Mouse (Mus musculus) hindbrain, embryonic 16.5 days (tissue): ENCODE data around the gene Folr1. TPM values are rescaled to one million over a fixed set of nuclear protein-coding genes. Genes with fewer than 3 reads are reported as not detected.

Experiments
- ATAC-seq: fragments of 200-750 bp; cut with Nextera tagmentation; 2 replicates; pipeline ENCODE4 v1.8.0; 2017; ENCODE audit warnings: moderate TSS enrichment, moderate library complexity
- H3K27ac ChIP-seq: fragments of 300-500 bp; sonication (generic); 2 replicates; pipeline ENCODE4 v1.5.1; 2014; ENCODE audit warnings: low read depth, mild to moderate bottlenecking, control low read depth, low read length, moderate library complexity
- H3K27me3 ChIP-seq: fragments of 300-500 bp; sonication (generic); replicated peaks from 2 replicates; pipeline ENCODE4 v1.6.1; 2014; ENCODE audit warnings: low read length; ENCODE audit not compliant: control insufficient read depth, insufficient read depth
- H3K36me3 ChIP-seq: fragments of 300-500 bp; sonication (generic); 2 replicates; pipeline ENCODE4 v1.6.1; 2014; ENCODE audit warnings: mild to moderate bottlenecking, low read length, moderate library complexity, mixed read lengths; ENCODE audit not compliant: control insufficient read depth, insufficient read depth
- H3K4me1 ChIP-seq: fragments of 300-500 bp; sonication (generic); 2 replicates; pipeline ENCODE4 v1.6.1; 2014; ENCODE audit warnings: low read depth, low read length; ENCODE audit not compliant: control insufficient read depth, insufficient read depth
- H3K4me2 ChIP-seq: fragments of 300-500 bp; sonication (generic); 2 replicates; pipeline ENCODE4 v1.6.1; 2014; ENCODE audit warnings: mild to moderate bottlenecking, low read length, control low read depth, moderate library complexity
- H3K4me3 ChIP-seq: fragments of 300-500 bp; sonication (generic); 2 replicates; pipeline ENCODE4 v1.5.1; 2014; ENCODE audit warnings: mild to moderate bottlenecking, low read length, control low read depth, moderate library complexity
- H3K9ac ChIP-seq: fragments of 300-500 bp; sonication (generic); 2 replicates; pipeline ENCODE4 v1.6.1; 2014; ENCODE audit warnings: low read depth, mild to moderate bottlenecking, control low read depth, low read length, moderate library complexity
- H3K9me3 ChIP-seq: fragments of 300-500 bp; sonication (generic); 2 replicates; pipeline ENCODE4 v1.6.1; 2014; ENCODE audit warnings: mild to moderate bottlenecking, low read length, moderate library complexity; ENCODE audit not compliant: control insufficient read depth
- WGBS: fragments of 180-500 bp; shearing (Covaris S2); extraction: QIAGEN DNeasy Blood & Tissue Kit; methylation state at CpG from one replicate; pipeline ENCODE4 v1.1.7; 2014; 5-methylcytosine and 5-hydroxymethylcytosine counted together
- polyA plus RNA-seq: library from polyadenylated mRNA; unstranded; fragments of >200 nt; fragmentation: Nextera tagmentation; extraction: Ambion mirVana; gene quantifications from 2 replicates; pipeline ENCODE4 v1.2.1, GENCODE M21; 2015

Gene Folr1
- polyA plus RNA-seq, 1 experiment from 2014 or later: 70.1 TPM

DNA sequence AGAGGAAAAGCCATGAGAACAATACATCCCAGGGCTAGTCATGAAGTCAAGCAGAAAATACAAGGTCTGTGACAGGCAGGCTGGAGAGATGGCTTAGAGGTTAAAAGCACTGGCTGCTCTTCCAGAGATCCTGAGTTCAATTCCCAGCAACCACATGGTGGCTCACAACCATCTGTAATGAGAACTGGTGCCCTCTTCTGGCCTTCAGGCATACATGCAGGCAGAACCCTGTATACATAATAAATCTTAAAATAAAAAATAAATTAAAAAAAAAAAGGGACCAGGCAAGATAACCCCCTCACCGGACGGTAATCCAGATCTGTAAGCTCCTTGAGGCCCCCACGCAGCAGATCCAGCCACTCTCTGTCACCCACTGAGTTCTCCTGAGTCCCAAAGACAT lies 40.2 kb downstream of the Folr1 start:
- peaks cover 10% of the 10 kb centered on the region; the same call in 1 of the 2 replicates for H3K36me3 ChIP-seq

DNA sequence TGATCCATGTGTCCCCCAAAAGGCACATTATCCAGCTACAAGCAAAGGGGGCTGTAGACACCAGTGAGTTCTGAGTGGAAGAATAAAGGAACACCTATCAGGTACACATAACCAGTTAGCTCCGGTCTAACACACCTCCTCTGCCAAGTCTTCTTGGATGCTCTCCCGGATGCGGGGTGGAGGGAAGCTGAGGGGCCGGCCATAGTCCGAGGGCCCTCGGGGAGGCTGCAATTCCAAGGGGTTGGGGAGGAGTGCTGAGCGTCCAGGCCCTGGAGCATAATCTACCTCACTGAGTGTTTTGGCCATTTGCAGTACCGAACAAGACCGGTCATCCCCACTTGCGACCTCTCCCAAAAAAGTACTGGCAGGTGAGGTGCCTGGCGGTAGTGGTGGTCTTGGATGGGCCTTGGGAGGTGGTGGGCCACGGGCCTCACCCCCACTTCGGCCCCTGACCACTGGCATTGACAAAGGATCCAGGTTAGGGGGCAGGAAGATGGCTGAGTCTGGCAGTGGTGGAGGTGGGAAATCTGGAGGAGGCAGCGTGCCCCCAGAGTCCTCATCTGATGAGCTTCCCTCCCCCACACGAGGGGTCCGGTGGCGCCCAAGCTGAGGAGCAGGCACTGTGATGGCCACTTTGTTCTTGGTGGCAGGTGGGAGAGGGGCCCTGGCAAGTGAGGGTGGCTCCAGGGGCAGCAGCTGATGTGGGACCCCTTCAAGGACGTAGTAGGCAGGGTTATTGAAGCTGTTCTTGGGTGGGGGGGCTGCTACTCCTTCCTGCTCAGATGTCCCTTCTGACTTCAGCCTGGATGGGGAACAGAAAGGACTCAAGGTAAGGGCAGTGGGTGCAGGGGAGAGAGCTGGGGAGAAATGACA lies 46.6 kb downstream of the Folr1 start:
- no peak overlapping the region for H3K9ac ChIP-seq
- peaks cover 3% of the 10 kb centered on the region; the same call in 1 of the 2 replicates for H3K36me3 ChIP-seq
- H3K4me1 ChIP-seq: peaks cover 16% of the 10 kb centered on the region
- peaks cover 46% of the 10 kb centered on the region for H3K27me3 ChIP-seq
- ATAC-seq: no peak
- H3K9me3 ChIP-seq: no peaks in the 10 kb centered on the region
- 85% methylated on average over 17 of the region's 18 CpGs for WGBS
- H3K27ac ChIP-seq: no peak overlapping the region
- no peak overlapping the region for H3K4me3 ChIP-seq
- no peak overlapping the region for H3K4me2 ChIP-seq

More for the DNA sequence above, 40.2 kb downstream of the Folr1 start:
- no peaks in the 10 kb centered on the region for H3K9me3 ChIP-seq
- no peak overlapping the region for H3K9ac ChIP-seq
- peaks cover 6% of the 10 kb centered on the region for H3K4me1 ChIP-seq
- H3K4me2 ChIP-seq: no peak overlapping the region
- no peak for ATAC-seq
- no peak overlapping the region for H3K4me3 ChIP-seq
- WGBS: 90% methylated on average over 3 of the region's 3 CpGs
- H3K27ac ChIP-seq: no peak overlapping the region
- no peaks in the 10 kb centered on the region for H3K27me3 ChIP-seq

DNA sequence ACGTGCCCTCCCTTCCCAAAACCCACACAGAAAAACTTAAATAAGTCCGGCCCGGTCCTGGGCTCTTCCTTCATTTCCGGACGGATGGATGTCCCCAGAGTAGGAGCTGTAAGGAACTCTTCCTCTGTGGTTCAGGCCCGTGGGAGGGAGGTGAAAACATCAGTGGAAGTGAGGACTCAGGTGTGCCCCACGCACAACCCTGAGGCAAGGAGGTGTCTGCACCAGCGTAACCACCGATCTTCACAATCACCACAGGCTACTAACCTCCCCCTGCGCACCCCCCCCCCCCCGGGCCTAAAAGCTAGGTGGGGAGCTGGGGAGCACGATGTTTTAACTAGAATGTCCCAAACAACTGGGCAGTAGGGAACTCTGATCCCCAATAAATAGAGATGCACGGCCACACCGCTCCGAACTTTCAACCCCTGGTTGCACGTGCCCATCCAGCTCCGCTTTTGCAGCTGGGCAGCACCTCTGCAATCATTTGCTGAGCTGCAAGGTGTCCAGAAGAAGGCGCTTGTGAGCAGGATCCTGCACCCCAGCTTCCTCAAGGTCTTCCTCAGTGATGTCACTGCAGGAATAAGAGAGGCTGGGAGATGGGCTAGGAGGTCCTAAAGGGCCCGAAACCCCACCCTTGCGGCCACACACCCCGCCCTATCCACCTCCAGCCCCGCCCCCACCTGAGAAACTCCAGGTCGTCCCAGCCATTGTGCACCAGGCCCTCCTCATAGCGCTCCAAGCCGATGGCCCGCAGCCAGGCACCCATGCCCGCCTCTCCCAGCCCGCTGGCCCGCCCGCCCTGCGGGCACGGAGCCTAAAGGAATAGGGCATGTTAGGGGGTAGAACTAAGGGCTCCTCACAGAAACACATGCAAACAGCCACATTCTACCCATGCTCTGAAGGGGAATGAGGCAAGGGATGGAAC lies 47.5 kb downstream of the Folr1 start:
- Histone ChIP-seq H3K4me1 (peaks cover 17% of the 10 kb centered on the region), H3K9me3 (no peaks in the 10 kb centered on the region), H3K27me3 (peaks cover 54% of the 10 kb centered on the region), H3K9ac (no peak overlapping the region), H3K27ac (no peak overlapping the region), H3K36me3 (peaks cover 3% of the 10 kb centered on the region; the same call in 1 of the 2 replicates), H3K4me2 (no peak overlapping the region), H3K4me3 (no peak overlapping the region)
- 34% methylated on average over 32 of the region's 32 CpGs for WGBS
- peak; percentile 24; the same call in 1 of the 2 replicates for ATAC-seq

GRCm38 (mm10) chr7:101821571-101822501 lies 48.8 kb downstream of the Folr1 start:
- Histone ChIP-seq H3K9me3 (no peaks in the 10 kb centered on the region), H3K4me2 (peak overlapping the region; percentile 83), H3K4me3 (peak overlapping the region; percentile 40), H3K27ac (no peak overlapping the region), H3K27me3 (peaks cover 67% of the 10 kb centered on the region), H3K4me1 (peaks cover 20% of the 10 kb centered on the region), H3K36me3 (no peaks in the 10 kb centered on the region), H3K9ac (peak overlapping the region; percentile 60)
- ATAC-seq: peak; percentile 74
- WGBS: under 1% methylated on average over 68 of the region's 71 CpGs

GRCm38 (mm10) chr7:101820295-101821030 lies 50.1 kb downstream of the Folr1 start:
- Histone ChIP-seq H3K27ac (no peak overlapping the region), H3K4me1 (peaks cover 20% of the 10 kb centered on the region), H3K9ac (peak overlapping the region; percentile 11; the same call in 1 of the 2 replicates), H3K4me2 (peak overlapping the region; percentile 83), H3K36me3 (no peaks in the 10 kb centered on the region), H3K9me3 (no peaks in the 10 kb centered on the region), H3K27me3 (peaks cover 70% of the 10 kb centered on the region), H3K4me3 (peak overlapping the region; percentile 40)
- WGBS: 3% methylated on average over 35 of the region's 35 CpGs
- ATAC-seq: no peak

DNA sequence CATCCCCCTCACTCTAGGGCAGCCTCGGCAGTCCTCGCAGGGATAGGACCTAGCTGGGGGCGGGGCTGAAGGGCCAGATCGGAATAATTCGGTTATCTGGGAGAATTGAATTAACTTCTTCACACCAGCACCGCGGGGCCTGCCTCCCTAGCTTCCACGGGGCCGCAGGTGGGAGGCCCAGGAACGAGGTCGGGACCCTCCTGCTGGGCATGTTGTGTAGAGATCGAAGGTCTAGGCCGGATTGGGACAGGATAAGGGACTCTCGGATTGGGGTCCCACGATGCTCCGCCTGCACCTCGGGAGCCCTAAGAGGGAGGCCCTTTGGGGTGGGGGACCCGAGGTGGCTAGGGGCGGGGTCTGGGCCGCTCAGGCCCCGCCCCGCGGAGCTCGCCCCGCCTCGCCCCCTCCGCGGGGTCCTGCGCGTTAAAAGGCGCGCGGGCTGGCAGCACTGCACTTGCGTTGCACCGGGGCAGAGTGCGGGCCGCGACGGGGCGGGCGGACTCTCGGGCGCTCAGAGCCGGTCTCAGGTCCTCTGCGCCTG lies 52.7 kb downstream of the Folr1 start, which contains the start of gene Phox2a:
Gene Phox2a (plus strand): TSS at position 453 of the 541 bp plus-strand sequence.
- WGBS: 2% methylated on average over 35 of the region's 45 CpGs

More for the DNA sequence above, 52.7 kb downstream of the Folr1 start, which contains the start of gene Phox2a:
- Histone ChIP-seq H3K4me1 (peaks cover 20% of the 10 kb centered on the region), H3K9ac (peak within 1 kb of the TSS; percentile 15; the same call in 1 of the 2 replicates), H3K4me3 (peak within 1 kb of the TSS; percentile 31), H3K27me3 (peaks cover 60% of the 10 kb centered on the region), H3K27ac (no peak within 1 kb of the TSS), H3K36me3 (no peaks in the 10 kb centered on the region), H3K9me3 (no peaks in the 10 kb centered on the region), H3K4me2 (peak within 1 kb of the TSS; percentile 52)
- ATAC-seq: no peak
